Mouse (Mus musculus): ENCODE data around the gene Catsper1. TPM values are rescaled to one million over a fixed set of nuclear protein-coding genes. Genes with fewer than 3 reads are reported as not detected.
A peak's percentile ranks its signal among the peaks of the same experiment; 100 is the strongest.

Gene Catsper1
- polyA plus RNA-seq, 1 experiment from 2014 or later = not detected

- Histone ChIP-seq H3K27me3 (ENCODE audit: control insufficient read depth, insufficient read depth, low read length) (peaks cover 4% of the 10 kb centered on the region), H3K27ac (peak within 1 kb of the TSS; percentile 84), H3K4me1 (replicated peaks; ENCODE audit: control insufficient read depth, insufficient read depth, low read length) (peaks cover 32% of the 10 kb centered on the region), H3K9ac (peak within 1 kb of the TSS; percentile 89), H3K9me3 (ENCODE audit: control insufficient read depth, low read length) (no peaks in the 10 kb centered on the region), H3K4me3 (replicated peaks; ENCODE audit: low read length) (peak within 1 kb of the TSS; percentile 94), H3K36me3 (replicated peaks; ENCODE audit: control insufficient read depth, insufficient read depth) (peaks cover 31% of the 10 kb centered on the region), H3K4me2 (replicated peaks) (peak within 1 kb of the TSS; percentile 95)
- DNase-seq (ENCODE audit: low spot score) (peak; percentile 95), ATAC-seq (ENCODE audit: low FRiP score) (peak; percentile 96)
- WGBS = 3% methylated on average over 40 of the region's 43 CpGs
Observed at GRCm38 (mm10) chr19:5388588-5389242, 53.2 kb downstream of the Catsper1 start, which contains the start of gene Sart1. Gene Sart1 (minus strand): TSS chr19:5388703.

- peaks cover 32% of the 10 kb centered on the region for H3K4me1 ChIP-seq (replicated peaks; ENCODE audit: control insufficient read depth, insufficient read depth, low read length)
- peaks cover 4% of the 10 kb centered on the region for H3K27me3 ChIP-seq (ENCODE audit: control insufficient read depth, insufficient read depth, low read length)
- peak overlapping the region; percentile 68 for H3K4me2 ChIP-seq (replicated peaks)
- no peak overlapping the region for H3K27ac ChIP-seq
- ATAC-seq (ENCODE audit: low FRiP score) = no peak
- no peaks in the 10 kb centered on the region for H3K9me3 ChIP-seq (ENCODE audit: control insufficient read depth, low read length)
- 55% methylated on average over 12 of the region's 12 CpGs for WGBS
- peak overlapping the region; percentile 94 for H3K4me3 ChIP-seq (replicated peaks; ENCODE audit: low read length)
- H3K36me3 ChIP-seq (replicated peaks; ENCODE audit: control insufficient read depth, insufficient read depth) = peaks cover 22% of the 10 kb centered on the region
- no peak for DNase-seq (ENCODE audit: low spot score)
- H3K9ac ChIP-seq = peak overlapping the region; percentile 69; the same call in 1 of the 2 replicates
Observed at GRCm38 (mm10) chr19:5389647-5390046, 54.1 kb downstream of the Catsper1 start.

- whole genome bisulfite sequencing = 89% methylated on average over 8 of the region's 8 CpGs
- Histone ChIP-seq H3K4me3 (replicated peaks; ENCODE audit: low read length) (0 out of 2 replicates have a peak overlapping the region, but pooled peaks have one; percentile 94), H3K4me2 (replicated peaks) (peak overlapping the region; percentile 68), H3K9ac (peak overlapping the region; percentile 69; the same call in 1 of the 2 replicates), H3K9me3 (ENCODE audit: control insufficient read depth, low read length) (no peaks in the 10 kb centered on the region), H3K27ac (no peak overlapping the region), H3K36me3 (replicated peaks; ENCODE audit: control insufficient read depth, insufficient read depth) (peaks cover 14% of the 10 kb centered on the region), H3K4me1 (replicated peaks; ENCODE audit: control insufficient read depth, insufficient read depth, low read length) (peaks cover 32% of the 10 kb centered on the region), H3K27me3 (ENCODE audit: control insufficient read depth, insufficient read depth, low read length) (peaks cover 4% of the 10 kb centered on the region)
- no peak for ATAC-seq (ENCODE audit: low FRiP score)
- DNase-seq (ENCODE audit: low spot score) = no peak
Observed at GRCm38 (mm10) chr19:5390416-5390815, 54.9 kb downstream of the Catsper1 start.

- H3K4me3 ChIP-seq (replicated peaks; ENCODE audit: low read length) = no peak overlapping the region
- H3K9me3 ChIP-seq (ENCODE audit: control insufficient read depth, low read length) = no peaks in the 10 kb centered on the region
- H3K4me1 ChIP-seq (replicated peaks; ENCODE audit: control insufficient read depth, insufficient read depth, low read length) = peaks cover 17% of the 10 kb centered on the region
- no peak overlapping the region for H3K9ac ChIP-seq
- no peaks in the 10 kb centered on the region for H3K36me3 ChIP-seq (replicated peaks; ENCODE audit: control insufficient read depth, insufficient read depth)
- ATAC-seq (ENCODE audit: low FRiP score) = no peak
- no peak for DNase-seq (ENCODE audit: low spot score)
- H3K4me2 ChIP-seq (replicated peaks) = no peak overlapping the region
- no peak overlapping the region for H3K27ac ChIP-seq
- peaks cover 4% of the 10 kb centered on the region for H3K27me3 ChIP-seq (ENCODE audit: control insufficient read depth, insufficient read depth, low read length)
- WGBS = 59% methylated on average over 4 of the region's 4 CpGs
Observed at GRCm38 (mm10) chr19:5392892-5393291, 57.4 kb downstream of the Catsper1 start.

Other genes with a start within 250 kb of the Catsper1 start
- gene Yif1a, start 247.2 kb upstream of the Catsper1 start, polyA plus RNA-seq (2014; fragmentation: Nextera tagmentation; extraction: Ambion mirVana) = 62.4 and 72.6 TPM in 2 replicates
- gene Cnih2, start 237.2 kb upstream of the Catsper1 start, polyA plus RNA-seq (2014; fragmentation: Nextera tagmentation; extraction: Ambion mirVana) = 485 and 502 TPM in 2 replicates
- gene Rab1b, start 228.7 kb upstream of the Catsper1 start, polyA plus RNA-seq (2014; fragmentation: Nextera tagmentation; extraction: Ambion mirVana) = 210 and 213 TPM in 2 replicates
- 72.7 and 72.9 TPM in 2 replicates for gene Klc2, start 217.2 kb upstream of the Catsper1 start, polyA plus RNA-seq (2014; fragmentation: Nextera tagmentation; extraction: Ambion mirVana)
- 54.3 and 59.7 TPM in 2 replicates for gene Pacs1, start 62.6 kb upstream of the Catsper1 start, polyA plus RNA-seq (2014; fragmentation: Nextera tagmentation; extraction: Ambion mirVana)
- gene Sf3b2, start 40.3 kb upstream of the Catsper1 start, polyA plus RNA-seq (2014; fragmentation: Nextera tagmentation; extraction: Ambion mirVana) = 299 and 305 TPM in 2 replicates
- gene Gal3st3, start 37.4 kb upstream of the Catsper1 start, polyA plus RNA-seq (2014; fragmentation: Nextera tagmentation; extraction: Ambion mirVana) = 34.2 and 39.8 TPM in 2 replicates
- 11.2 and 12.2 TPM in 2 replicates for gene Cst6, start 13.8 kb downstream of the Catsper1 start, polyA plus RNA-seq (2014; fragmentation: Nextera tagmentation; extraction: Ambion mirVana)
- 35.0 and 37.2 TPM in 2 replicates for gene Eif1ad, start 31.0 kb downstream of the Catsper1 start, polyA plus RNA-seq (2014; fragmentation: Nextera tagmentation; extraction: Ambion mirVana)
- 308 and 323 TPM in 2 replicates for gene Banf1, start 31.4 kb downstream of the Catsper1 start, polyA plus RNA-seq (2014; fragmentation: Nextera tagmentation; extraction: Ambion mirVana)
- gene Sart1, start 53.0 kb downstream of the Catsper1 start, polyA plus RNA-seq (2014; fragmentation: Nextera tagmentation; extraction: Ambion mirVana) = 53.3 and 57.3 TPM in 2 replicates
- gene Tsga10ip, start 66.8 kb downstream of the Catsper1 start, polyA plus RNA-seq (2014; fragmentation: Nextera tagmentation; extraction: Ambion mirVana) = not detected in 2 replicates
- 237 and 253 TPM in 2 replicates for gene Drap1, start 89.2 kb downstream of the Catsper1 start, polyA plus RNA-seq (2014; fragmentation: Nextera tagmentation; extraction: Ambion mirVana)
- 61.3 and 66.0 TPM in 2 replicates for gene AI837181, start 89.4 kb downstream of the Catsper1 start, polyA plus RNA-seq (2014; fragmentation: Nextera tagmentation; extraction: Ambion mirVana)
- not detected in 2 replicates for gene Fosl1, start 111.8 kb downstream of the Catsper1 start, polyA plus RNA-seq (2014; fragmentation: Nextera tagmentation; extraction: Ambion mirVana)
- gene Ccdc85b, start 122.2 kb downstream of the Catsper1 start, polyA plus RNA-seq (2014; fragmentation: Nextera tagmentation; extraction: Ambion mirVana) = 10.4 and 10.9 TPM in 2 replicates
- gene Fibp, start 124.9 kb downstream of the Catsper1 start, polyA plus RNA-seq (2014; fragmentation: Nextera tagmentation; extraction: Ambion mirVana) = 145 and 151 TPM in 2 replicates
- 4.2 and 5.4 TPM in 2 replicates for gene Ctsw, start 132.8 kb downstream of the Catsper1 start, polyA plus RNA-seq (2014; fragmentation: Nextera tagmentation; extraction: Ambion mirVana)
- gene Efemp2, start 138.2 kb downstream of the Catsper1 start, polyA plus RNA-seq (2014; fragmentation: Nextera tagmentation; extraction: Ambion mirVana) = 37.8 and 41.1 TPM in 2 replicates
- gene Mus81, start 152.7 kb downstream of the Catsper1 start, polyA plus RNA-seq (2014; fragmentation: Nextera tagmentation; extraction: Ambion mirVana) = 40.0 and 41.7 TPM in 2 replicates
- 3,620 and 3,763 TPM in 2 replicates for gene Cfl1, start 154.7 kb downstream of the Catsper1 start, polyA plus RNA-seq (2014; fragmentation: Nextera tagmentation; extraction: Ambion mirVana)
- gene 1700020D05Rik, start 168.0 kb downstream of the Catsper1 start, polyA plus RNA-seq (2014; fragmentation: Nextera tagmentation; extraction: Ambion mirVana) = 0.21 and 0.58 TPM in 2 replicates
- gene Snx32, start 174.8 kb downstream of the Catsper1 start, polyA plus RNA-seq (2014; fragmentation: Nextera tagmentation; extraction: Ambion mirVana) = 87.1 and 96.5 TPM in 2 replicates
- gene Ovol1, start 224.9 kb downstream of the Catsper1 start, polyA plus RNA-seq (2014; fragmentation: Nextera tagmentation; extraction: Ambion mirVana) = 0.07 and 0.15 TPM in 2 replicates
- 3.8 and 4.0 TPM in 2 replicates for gene Ap5b1, start 232.3 kb downstream of the Catsper1 start, polyA plus RNA-seq (2014; fragmentation: Nextera tagmentation; extraction: Ambion mirVana)